Mouse (Mus musculus) spleen, postnatal 0 days (tissue): ENCODE data around the gene Ccdc144b. TPM values are rescaled to one million over a fixed set of nuclear protein-coding genes. Genes with fewer than 3 reads are reported as not detected.

Experiments
- polyA plus RNA-seq: library from polyadenylated mRNA; unstranded; fragments of >200 nt; fragmentation: Nextera tagmentation; extraction: Ambion mirVana; gene quantifications from 2 replicates; pipeline ENCODE4 v1.2.1, GENCODE M21; 2015

Gene Ccdc144b
- not detected in 2 replicates for polyA plus RNA-seq

GRCm38 (mm10) chr3:36053447-36053846, at the start of gene Ccdc144b:
TSS of gene Ccdc144b (minus strand) at chr3:36053547.

GRCm38 (mm10) chr3:36065843-36066651, 12.7 kb upstream of the Ccdc144b start, which contains the start of gene Acad9:
TSS of gene Acad9 (plus strand) at chr3:36065979.

GRCm38 (mm10) chr3:36000275-36001239, 52.8 kb downstream of the Ccdc144b start, which contains the start of gene Mccc1:
TSS of gene Mccc1 (minus strand) at chr3:36000678.

Other genes starting within 250 kb of the Ccdc144b start
- 96.6 and 97.3 TPM in 2 replicates for gene Dcun1d1, start 116.1 kb downstream of the Ccdc144b start, polyA plus RNA-seq
- 8.5 and 9.0 TPM in 2 replicates for gene Mccc1, start 52.9 kb downstream of the Ccdc144b start, polyA plus RNA-seq
- 36.5 and 39.0 TPM in 2 replicates for gene Acad9, start 12.4 kb upstream of the Ccdc144b start, polyA plus RNA-seq
- 1.8 and 1.9 TPM in 2 replicates for gene D3Ertd254e, start 97.5 kb upstream of the Ccdc144b start, polyA plus RNA-seq
- not detected in 2 replicates for gene Qrfpr, start 168.8 kb upstream of the Ccdc144b start, polyA plus RNA-seq